Mouse (Mus musculus): ENCODE data around the gene Olfr711. TPM values are rescaled to one million over a fixed set of nuclear protein-coding genes. Genes with fewer than 3 reads are reported as not detected.
"Not testable (repeated sequence)": the region's sequence is repeated elsewhere in the genome, so short reads cannot be mapped to it uniquely, and the experiment has no call there.

The Olfr711 gene
- polyA plus RNA-seq, 1 experiment from 2014 or later = not detected

DNA sequence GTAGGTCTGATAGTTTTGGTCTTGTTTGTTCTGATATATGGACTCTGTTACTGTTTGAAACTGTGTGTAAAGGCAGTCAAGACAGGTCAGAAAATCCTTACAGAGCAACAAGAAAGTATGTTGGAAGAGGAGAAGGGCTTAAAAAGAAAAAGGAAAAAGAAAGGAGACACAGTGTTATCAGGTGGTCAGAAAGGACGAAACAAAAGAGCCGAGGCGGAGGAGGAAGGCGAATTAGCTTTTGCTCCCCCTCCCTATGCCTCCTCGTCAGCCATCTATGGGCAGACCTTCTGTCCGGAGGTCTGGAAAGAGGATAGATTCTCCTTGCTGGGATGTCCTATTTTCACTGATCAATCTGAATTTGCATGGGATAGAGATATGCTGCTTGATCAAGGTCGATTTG is 54.3 kb downstream of the Olfr711 start:
- H3K27ac ChIP-seq (ENCODE audit: low read depth, low read length); H3K27me3 ChIP-seq (ENCODE audit: control insufficient read depth, insufficient read depth, low read length); H3K4me3 ChIP-seq (ENCODE audit: low read depth, low read length); H3K4me2 ChIP-seq (ENCODE audit: low read depth); DNase-seq (ENCODE audit: low spot score); H3K9me3 ChIP-seq (ENCODE audit: control insufficient read depth, low read length); H3K4me1 ChIP-seq (ENCODE audit: control insufficient read depth, insufficient read depth, low read length); H3K36me3 ChIP-seq (ENCODE audit: control insufficient read depth, insufficient read depth, low read length); ATAC-seq (ENCODE audit: insufficient read depth, low FRiP score, low TSS enrichment); H3K9ac ChIP-seq (ENCODE audit: low read length): not testable (repeated sequence)
- WGBS = 84% methylated on average over 2 of the region's 7 CpGs

Other genes starting within 250 kb of the Olfr711 start
- not detected in 2 replicates for gene Olfr697, start 233.0 kb downstream of the Olfr711 start, polyA plus RNA-seq (2014; fragmentation: Nextera tagmentation; extraction: Ambion mirVana)
- not detected in 2 replicates for gene Olfr698, start 220.1 kb downstream of the Olfr711 start, polyA plus RNA-seq (2014; fragmentation: Nextera tagmentation; extraction: Ambion mirVana)
- not detected in 2 replicates for gene Olfr699, start 182.3 kb downstream of the Olfr711 start, polyA plus RNA-seq (2014; fragmentation: Nextera tagmentation; extraction: Ambion mirVana)
- gene Olfr700, start 166.6 kb downstream of the Olfr711 start, polyA plus RNA-seq (2014; fragmentation: Nextera tagmentation; extraction: Ambion mirVana) = not detected in 2 replicates
- gene Olfr701, start 161.3 kb downstream of the Olfr711 start, polyA plus RNA-seq (2014; fragmentation: Nextera tagmentation; extraction: Ambion mirVana) = not detected in 2 replicates
- not detected in 2 replicates for gene Olfr702, start 141.6 kb downstream of the Olfr711 start, polyA plus RNA-seq (2014; fragmentation: Nextera tagmentation; extraction: Ambion mirVana)
- not detected in 2 replicates for gene Olfr703, start 132.1 kb downstream of the Olfr711 start, polyA plus RNA-seq (2014; fragmentation: Nextera tagmentation; extraction: Ambion mirVana)
- not detected in 2 replicates for gene Olfr704, start 112.3 kb downstream of the Olfr711 start, polyA plus RNA-seq (2014; fragmentation: Nextera tagmentation; extraction: Ambion mirVana)
- not detected in 2 replicates for gene Olfr705, start 98.6 kb downstream of the Olfr711 start, polyA plus RNA-seq (2014; fragmentation: Nextera tagmentation; extraction: Ambion mirVana)
- gene Olfr706, start 87.3 kb downstream of the Olfr711 start, polyA plus RNA-seq (2014; fragmentation: Nextera tagmentation; extraction: Ambion mirVana) = not detected in 2 replicates
- gene Olfr707, start 74.2 kb downstream of the Olfr711 start, polyA plus RNA-seq (2014; fragmentation: Nextera tagmentation; extraction: Ambion mirVana) = not detected in 2 replicates
- not detected in 2 replicates for gene Olfr1532-ps1, start 67.5 kb downstream of the Olfr711 start, polyA plus RNA-seq (2014; fragmentation: Nextera tagmentation; extraction: Ambion mirVana)
- not detected in 2 replicates for gene Olfr709-ps1, start 43.2 kb downstream of the Olfr711 start, polyA plus RNA-seq (2014; fragmentation: Nextera tagmentation; extraction: Ambion mirVana)
- not detected in 2 replicates for gene Olfr710, start 27.1 kb downstream of the Olfr711 start, polyA plus RNA-seq (2014; fragmentation: Nextera tagmentation; extraction: Ambion mirVana)
- gene Olfr6, start 11.5 kb downstream of the Olfr711 start, polyA plus RNA-seq (2014; fragmentation: Nextera tagmentation; extraction: Ambion mirVana) = not detected in 2 replicates
- not detected in 2 replicates for gene Olfr2, start 30.6 kb upstream of the Olfr711 start, polyA plus RNA-seq (2014; fragmentation: Nextera tagmentation; extraction: Ambion mirVana)
- gene Olfr713, start 55.7 kb upstream of the Olfr711 start, polyA plus RNA-seq (2014; fragmentation: Nextera tagmentation; extraction: Ambion mirVana) = not detected in 2 replicates
- not detected in 2 replicates for gene Olfr714, start 95.5 kb upstream of the Olfr711 start, polyA plus RNA-seq (2014; fragmentation: Nextera tagmentation; extraction: Ambion mirVana)
- gene Olfr17, start 117.8 kb upstream of the Olfr711 start, polyA plus RNA-seq (2014; fragmentation: Nextera tagmentation; extraction: Ambion mirVana) = not detected in 2 replicates
- not detected in 2 replicates for gene Olfr715b, start 134.9 kb upstream of the Olfr711 start, polyA plus RNA-seq (2014; fragmentation: Nextera tagmentation; extraction: Ambion mirVana)
- gene Olfr715, start 155.6 kb upstream of the Olfr711 start, polyA plus RNA-seq (2014; fragmentation: Nextera tagmentation; extraction: Ambion mirVana) = not detected in 2 replicates
- gene Olfr716, start 162.9 kb upstream of the Olfr711 start, polyA plus RNA-seq (2014; fragmentation: Nextera tagmentation; extraction: Ambion mirVana) = not detected in 2 replicates
- gene Nlrp14, start 191.5 kb upstream of the Olfr711 start, polyA plus RNA-seq (2014; fragmentation: Nextera tagmentation; extraction: Ambion mirVana) = not detected in 2 replicates
- gene Rbmxl2, start 234.0 kb upstream of the Olfr711 start, polyA plus RNA-seq (2014; fragmentation: Nextera tagmentation; extraction: Ambion mirVana) = not detected in 2 replicates